Mouse (Mus musculus) ES-Bruce4 (cell line): ENCODE measurements around the gene Upb1.

Source experiments
- CTCF ChIP-seq: IDR thresholded peaks from one replicate; pipeline ENCODE4 v1.8.1; 2011; ENCODE audit warnings: low read depth, low read length
- EP300 ChIP-seq: IDR thresholded peaks from 2 replicates; pipeline ENCODE4 v1.6.1; 2011; ENCODE audit warnings: low read depth, low read length; ENCODE audit not compliant: insufficient read depth

GRCm38 (mm10) chr10:75443017-75443416, 42.1 kb downstream of the Upb1 start:
- no peak for TF ChIP-seq EP300
- no peak for TF ChIP-seq CTCF
